Mouse (Mus musculus): Measurements from ENCODE around the gene Calml4. TPM values are rescaled to one million over a fixed set of nuclear protein-coding genes. Genes with fewer than 3 reads are reported as not detected.
"Not testable (repeated sequence)": the region's sequence is repeated elsewhere in the genome, so short reads cannot be mapped to it uniquely, and the experiment has no call there.

Calml4 gene
- polyA plus RNA-seq, 1 experiment from 2014 or later: 0.24 TPM

DNA sequence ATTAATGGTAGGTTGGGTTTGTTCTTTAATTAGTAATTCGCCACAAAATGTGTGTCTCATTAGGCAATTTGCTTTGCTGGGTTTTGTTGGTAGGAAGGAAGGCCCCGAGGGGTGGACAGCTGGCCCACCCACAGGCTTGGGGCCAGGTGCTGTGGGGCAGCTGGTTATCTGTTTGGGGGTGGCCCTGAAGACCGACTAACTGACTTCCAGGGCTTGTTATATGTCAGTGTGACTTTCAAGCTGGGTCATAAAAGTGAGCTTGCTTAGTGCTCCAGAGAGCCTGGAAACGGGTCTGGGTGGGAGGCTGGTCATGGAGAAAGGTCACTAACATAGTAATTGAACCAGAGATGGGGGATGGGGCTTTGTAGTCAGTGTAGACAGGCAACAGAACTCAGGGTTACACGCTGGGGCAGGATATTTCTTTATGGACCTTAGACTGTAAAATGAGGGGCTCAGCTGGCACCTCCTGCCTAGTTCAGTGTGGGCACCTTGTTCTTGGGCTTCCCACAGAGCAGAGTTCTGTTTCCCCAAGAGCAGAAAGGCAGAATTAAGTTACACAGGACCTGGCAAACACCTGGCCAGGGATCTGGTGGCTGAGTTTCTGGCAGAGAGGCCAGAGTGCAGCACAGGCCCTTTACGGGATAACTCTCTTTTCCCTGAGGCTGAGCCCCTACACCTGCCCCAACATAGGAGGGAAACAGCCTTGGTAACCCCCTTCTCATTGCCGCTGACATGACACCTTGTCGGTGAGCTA is 563 bp downstream of the Calml4 start:
- Histone ChIP-seq H3K36me3 (ENCODE audit: control insufficient read depth, insufficient read depth, low read length) (no peaks in the 10 kb centered on the region), H3K4me2 (no peak overlapping the region), H3K4me3 (ENCODE audit: low read depth, low read length) (no peak overlapping the region), H3K27ac (ENCODE audit: low read depth, low read length) (no peak overlapping the region), H3K27me3 (ENCODE audit: control insufficient read depth, insufficient read depth, low read length) (no peaks in the 10 kb centered on the region), H3K9ac (ENCODE audit: low read depth, low read length) (no peak overlapping the region), H3K4me1 (ENCODE audit: control insufficient read depth, insufficient read depth, low read length) (peaks cover 8% of the 10 kb centered on the region), H3K9me3 (replicated peaks; ENCODE audit: control insufficient read depth, low read length) (no peaks in the 10 kb centered on the region)
- ATAC-seq (replicated peaks; ENCODE audit: insufficient number of reproducible peaks, low FRiP score, low TSS enrichment): no peak
- 58% methylated on average over 8 of the region's 8 CpGs for WGBS (ENCODE audit: insufficient replicate concordance)

DNA sequence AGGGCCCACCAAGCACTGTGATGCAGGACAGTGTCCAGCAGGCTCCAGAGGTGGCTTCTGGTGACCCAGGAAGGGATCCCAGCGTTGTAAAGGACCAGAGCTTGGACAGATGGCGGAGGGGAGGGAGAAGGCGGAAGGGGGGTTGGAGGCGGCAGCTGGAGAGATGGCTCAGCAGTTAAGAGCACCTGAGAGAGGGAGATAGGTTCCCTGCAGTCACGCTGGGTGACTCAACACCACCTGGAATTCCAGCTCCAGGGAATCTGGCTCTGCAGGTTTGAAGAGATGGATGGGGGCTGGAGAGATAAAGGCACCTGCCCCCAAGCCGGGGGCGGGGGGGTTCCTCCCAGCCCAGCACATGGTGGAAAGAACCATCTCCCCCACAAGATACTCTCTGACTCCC is 2.2 kb downstream of the Calml4 start:
- not testable (repeated sequence) for H3K27me3 ChIP-seq (ENCODE audit: control insufficient read depth, insufficient read depth, low read length); H3K9me3 ChIP-seq (replicated peaks; ENCODE audit: control insufficient read depth, low read length); H3K4me3 ChIP-seq (ENCODE audit: low read depth, low read length); H3K36me3 ChIP-seq (ENCODE audit: control insufficient read depth, insufficient read depth, low read length); H3K9ac ChIP-seq (ENCODE audit: low read depth, low read length); H3K4me1 ChIP-seq (ENCODE audit: control insufficient read depth, insufficient read depth, low read length); H3K4me2 ChIP-seq; ATAC-seq (replicated peaks; ENCODE audit: insufficient number of reproducible peaks, low FRiP score, low TSS enrichment); H3K27ac ChIP-seq (ENCODE audit: low read depth, low read length)
- 41% methylated on average over 6 of the region's 7 CpGs for WGBS (ENCODE audit: insufficient replicate concordance)

DNA sequence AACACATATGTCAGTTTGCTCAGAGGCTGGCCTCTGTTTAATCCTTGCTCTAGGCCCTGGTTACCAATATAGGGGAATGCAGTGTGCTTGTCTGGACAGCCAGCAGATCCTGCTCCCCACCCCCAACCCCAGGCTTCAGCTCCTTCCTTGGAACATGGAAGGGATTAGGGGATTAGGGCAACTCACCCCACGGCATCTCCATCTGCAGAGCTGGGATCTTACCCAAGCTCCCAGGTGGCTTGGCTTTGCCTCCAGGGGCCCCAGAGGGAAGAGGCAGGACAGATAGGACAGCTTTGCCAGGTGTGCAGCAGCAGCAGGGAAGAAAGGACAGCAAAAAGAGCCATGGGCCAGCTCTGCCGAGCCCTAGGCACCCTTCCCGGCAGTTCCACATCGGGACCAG is 3.0 kb downstream of the Calml4 start:
- H3K4me1 ChIP-seq (ENCODE audit: control insufficient read depth, insufficient read depth, low read length): peaks cover 5% of the 10 kb centered on the region
- no peak for ATAC-seq (replicated peaks; ENCODE audit: insufficient number of reproducible peaks, low FRiP score, low TSS enrichment)
- no peak overlapping the region for H3K9ac ChIP-seq (ENCODE audit: low read depth, low read length)
- H3K9me3 ChIP-seq (replicated peaks; ENCODE audit: control insufficient read depth, low read length): no peaks in the 10 kb centered on the region
- 49% methylated on average over 4 of the region's 4 CpGs for WGBS (ENCODE audit: insufficient replicate concordance)
- H3K27me3 ChIP-seq (ENCODE audit: control insufficient read depth, insufficient read depth, low read length): no peaks in the 10 kb centered on the region
- no peak overlapping the region for H3K4me3 ChIP-seq (ENCODE audit: low read depth, low read length)
- H3K36me3 ChIP-seq (ENCODE audit: control insufficient read depth, insufficient read depth, low read length): no peaks in the 10 kb centered on the region
- no peak overlapping the region for H3K4me2 ChIP-seq
- H3K27ac ChIP-seq (ENCODE audit: low read depth, low read length): no peak overlapping the region

DNA sequence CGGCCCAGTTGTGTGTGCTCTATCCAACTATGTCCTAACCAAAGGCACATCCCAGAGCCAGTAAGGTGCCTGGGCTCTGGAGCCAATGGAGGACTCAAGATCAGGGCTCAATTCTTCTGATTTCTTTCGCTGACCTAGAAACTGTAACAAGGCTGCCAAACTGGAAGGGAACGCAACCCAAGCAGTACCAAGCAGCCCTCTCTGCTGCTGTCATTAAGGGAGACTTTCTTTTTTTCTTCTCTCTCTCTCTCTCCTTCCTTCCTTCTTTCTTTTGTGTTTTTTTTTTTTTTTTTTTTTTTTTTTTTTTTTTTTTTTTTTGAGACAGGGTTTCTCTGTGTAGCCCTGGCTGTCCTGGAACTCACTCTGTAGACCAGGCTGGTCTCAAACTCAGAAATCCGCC is 11.4 kb downstream of the Calml4 start:
- WGBS (ENCODE audit: insufficient replicate concordance): 76% methylated on average over 4 of the region's 4 CpGs
- H3K27ac ChIP-seq (ENCODE audit: low read depth, low read length): not testable (repeated sequence)

DNA sequence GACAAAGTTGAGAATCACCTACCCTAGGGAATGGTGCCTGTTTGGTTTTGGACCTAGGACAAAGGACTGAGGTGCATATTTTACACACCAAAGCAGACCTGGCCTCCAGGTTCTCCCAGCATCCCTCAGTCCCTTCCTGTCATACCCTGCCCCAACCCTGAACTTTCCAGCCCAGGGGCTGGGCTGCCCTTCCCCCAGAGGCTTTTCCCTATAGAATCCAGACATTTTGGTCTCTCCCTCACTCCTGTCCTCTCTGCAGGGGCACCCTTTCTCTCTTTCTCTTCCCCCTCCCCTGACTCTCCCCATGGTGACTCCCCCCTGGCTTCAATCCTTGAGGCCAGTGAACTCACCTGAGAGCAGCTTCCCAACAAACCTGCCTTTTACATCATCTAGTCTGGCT is 12.8 kb downstream of the Calml4 start:
- Histone ChIP-seq H3K9me3 (replicated peaks; ENCODE audit: control insufficient read depth, low read length) (no peaks in the 10 kb centered on the region), H3K4me2 (no peak overlapping the region), H3K4me1 (ENCODE audit: control insufficient read depth, insufficient read depth, low read length) (no peaks in the 10 kb centered on the region), H3K4me3 (ENCODE audit: low read depth, low read length) (no peak overlapping the region), H3K27me3 (ENCODE audit: control insufficient read depth, insufficient read depth, low read length) (no peaks in the 10 kb centered on the region), H3K9ac (ENCODE audit: low read depth, low read length) (no peak overlapping the region), H3K36me3 (ENCODE audit: control insufficient read depth, insufficient read depth, low read length) (no peaks in the 10 kb centered on the region), H3K27ac (ENCODE audit: low read depth, low read length) (no peak overlapping the region)
- no peak for ATAC-seq (replicated peaks; ENCODE audit: insufficient number of reproducible peaks, low FRiP score, low TSS enrichment)

More for the DNA sequence above, 11.4 kb downstream of the Calml4 start:
- not testable (repeated sequence) for H3K36me3 ChIP-seq (ENCODE audit: control insufficient read depth, insufficient read depth, low read length); ATAC-seq (replicated peaks; ENCODE audit: insufficient number of reproducible peaks, low FRiP score, low TSS enrichment); H3K4me1 ChIP-seq (ENCODE audit: control insufficient read depth, insufficient read depth, low read length); H3K9ac ChIP-seq (ENCODE audit: low read depth, low read length); H3K27me3 ChIP-seq (ENCODE audit: control insufficient read depth, insufficient read depth, low read length); H3K9me3 ChIP-seq (replicated peaks; ENCODE audit: control insufficient read depth, low read length); H3K4me2 ChIP-seq; H3K4me3 ChIP-seq (ENCODE audit: low read depth, low read length)

DNA sequence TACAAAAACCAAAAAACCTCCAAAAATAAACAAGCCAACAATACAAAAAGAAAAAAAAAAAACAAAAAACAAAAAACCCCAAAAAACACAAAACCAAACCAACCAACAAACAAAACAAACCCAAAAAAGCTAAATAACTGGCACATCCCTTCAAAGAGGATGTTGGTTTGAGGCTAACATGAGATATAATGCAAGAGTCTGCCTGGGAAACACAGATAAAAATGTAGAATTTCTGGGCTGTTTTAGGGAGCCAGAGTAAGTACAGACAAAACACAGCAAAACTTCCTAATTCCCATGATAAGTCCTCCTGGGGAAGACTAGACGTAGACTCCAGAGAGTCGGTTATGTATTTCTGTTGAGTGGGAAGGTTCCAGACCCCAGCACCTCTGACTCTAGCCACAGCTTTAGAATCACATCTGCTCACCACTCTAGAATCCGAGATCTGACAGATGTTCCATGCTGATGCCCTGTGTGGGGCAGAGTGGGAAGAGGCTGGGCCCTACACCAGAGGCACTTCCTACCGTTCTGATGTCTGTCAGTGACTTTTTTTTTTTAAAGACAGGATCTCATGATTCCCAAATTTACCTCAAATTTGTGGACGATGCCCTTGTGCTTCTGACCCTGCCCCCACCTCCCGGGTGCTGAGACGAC is 19.2 kb downstream of the Calml4 start:
- 79% methylated on average over 7 of the region's 7 CpGs for WGBS (ENCODE audit: insufficient replicate concordance)
- Histone ChIP-seq H3K9me3 (replicated peaks; ENCODE audit: control insufficient read depth, low read length) (no peaks in the 10 kb centered on the region), H3K4me2 (no peak overlapping the region), H3K36me3 (ENCODE audit: control insufficient read depth, insufficient read depth, low read length) (0 out of 2 replicates have a peak, but pooled peaks cover under 1% of the 10 kb centered on the region), H3K9ac (ENCODE audit: low read depth, low read length) (no peak overlapping the region), H3K4me1 (ENCODE audit: control insufficient read depth, insufficient read depth, low read length) (peaks cover 7% of the 10 kb centered on the region; the same call in 1 of the 2 replicates), H3K27me3 (ENCODE audit: control insufficient read depth, insufficient read depth, low read length) (no peaks in the 10 kb centered on the region), H3K4me3 (ENCODE audit: low read depth, low read length) (no peak overlapping the region), H3K27ac (ENCODE audit: low read depth, low read length) (no peak overlapping the region)
- no peak for ATAC-seq (replicated peaks; ENCODE audit: insufficient number of reproducible peaks, low FRiP score, low TSS enrichment)

DNA sequence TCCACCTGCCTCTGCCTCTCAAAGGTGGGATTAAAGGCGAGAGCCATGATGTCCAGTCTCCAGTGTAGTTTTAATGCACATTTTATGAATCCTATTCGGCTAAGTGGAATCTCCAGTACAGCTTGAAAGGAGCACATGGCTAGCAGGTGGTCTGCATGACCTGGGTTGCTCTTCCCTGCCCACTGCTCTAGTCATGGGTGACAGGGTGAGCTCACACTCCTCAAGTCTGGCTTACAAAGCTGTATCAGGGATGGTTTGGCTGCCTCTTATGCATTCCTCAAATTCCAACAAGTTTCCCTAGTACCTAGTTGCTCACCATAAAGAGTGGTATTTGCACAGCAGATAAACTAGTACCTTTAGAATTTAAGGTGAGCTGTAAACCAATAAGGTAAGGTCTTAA is 19.9 kb downstream of the Calml4 start:
- ATAC-seq (replicated peaks; ENCODE audit: insufficient number of reproducible peaks, low FRiP score, low TSS enrichment): no peak
- H3K27ac ChIP-seq (ENCODE audit: low read depth, low read length): no peak overlapping the region
- H3K9ac ChIP-seq (ENCODE audit: low read depth, low read length): no peak overlapping the region
- no peak overlapping the region for H3K4me2 ChIP-seq
- no peaks in the 10 kb centered on the region for H3K27me3 ChIP-seq (ENCODE audit: control insufficient read depth, insufficient read depth, low read length)
- WGBS (ENCODE audit: insufficient replicate concordance): 74% methylated on average over 2 of the region's 2 CpGs
- no peaks in the 10 kb centered on the region for H3K9me3 ChIP-seq (replicated peaks; ENCODE audit: control insufficient read depth, low read length)
- H3K4me3 ChIP-seq (ENCODE audit: low read depth, low read length): no peak overlapping the region
- H3K4me1 ChIP-seq (ENCODE audit: control insufficient read depth, insufficient read depth, low read length): peaks cover 7% of the 10 kb centered on the region; the same call in 1 of the 2 replicates
- 0 out of 2 replicates have a peak, but pooled peaks cover 6% of the 10 kb centered on the region for H3K36me3 ChIP-seq (ENCODE audit: control insufficient read depth, insufficient read depth, low read length)

DNA sequence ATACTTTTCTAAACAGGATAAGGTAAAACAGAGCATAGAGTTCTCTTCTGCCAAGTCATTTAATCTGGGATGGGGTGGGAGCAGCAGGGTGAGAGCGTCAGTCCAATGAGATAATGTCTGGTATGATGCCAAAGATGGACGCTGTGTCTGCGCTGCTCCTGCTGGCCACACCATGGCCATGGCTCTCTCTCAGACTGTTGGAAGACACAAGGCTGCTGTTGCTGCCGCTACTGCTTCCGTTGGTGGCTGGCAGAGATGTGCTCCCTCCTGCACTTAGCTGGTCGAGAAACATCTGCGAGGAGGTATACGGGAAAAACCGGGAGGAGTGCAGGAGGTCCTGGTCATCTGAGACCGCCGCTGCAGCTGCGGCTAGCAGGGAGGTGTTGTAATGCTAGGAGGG is 24.0 kb downstream of the Calml4 start:
- no peaks in the 10 kb centered on the region for H3K27me3 ChIP-seq (ENCODE audit: control insufficient read depth, insufficient read depth, low read length)
- H3K36me3 ChIP-seq (ENCODE audit: control insufficient read depth, insufficient read depth, low read length): peaks cover 16% of the 10 kb centered on the region
- H3K9me3 ChIP-seq (replicated peaks; ENCODE audit: control insufficient read depth, low read length): no peaks in the 10 kb centered on the region
- no peak overlapping the region for H3K9ac ChIP-seq (ENCODE audit: low read depth, low read length)
- H3K27ac ChIP-seq (ENCODE audit: low read depth, low read length): 0 out of 2 replicates have a peak overlapping the region, but pooled peaks have one; percentile 35
- H3K4me1 ChIP-seq (ENCODE audit: control insufficient read depth, insufficient read depth, low read length): peaks cover 7% of the 10 kb centered on the region; the same call in 1 of the 2 replicates
- 67% methylated on average over 12 of the region's 12 CpGs for WGBS (ENCODE audit: insufficient replicate concordance)
- ATAC-seq (replicated peaks; ENCODE audit: insufficient number of reproducible peaks, low FRiP score, low TSS enrichment): no peak
- H3K4me2 ChIP-seq: no peak overlapping the region
- H3K4me3 ChIP-seq (ENCODE audit: low read depth, low read length): no peak overlapping the region

DNA sequence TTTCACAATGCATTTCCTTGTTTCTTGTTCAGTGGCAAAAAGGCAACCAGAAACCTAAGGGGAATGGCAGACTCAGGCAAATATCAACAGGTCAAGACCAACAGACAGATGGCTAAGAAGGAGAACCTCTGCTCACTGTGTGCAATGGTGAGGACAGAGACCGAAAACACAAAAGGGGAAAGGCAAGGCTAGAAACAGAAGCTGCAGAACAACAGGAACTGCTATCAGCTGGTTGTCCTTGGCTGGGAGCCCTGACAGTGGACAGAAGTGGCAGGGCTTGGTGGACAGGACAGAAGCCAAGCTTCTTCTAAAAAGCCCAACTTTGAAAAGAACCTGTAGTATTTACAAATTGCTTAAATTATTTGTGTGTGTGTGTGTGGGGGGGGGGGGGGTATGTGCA is 36.6 kb downstream of the Calml4 start:
- Histone ChIP-seq H3K4me1 (ENCODE audit: control insufficient read depth, insufficient read depth, low read length) (no peaks in the 10 kb centered on the region), H3K27me3 (ENCODE audit: control insufficient read depth, insufficient read depth, low read length) (no peaks in the 10 kb centered on the region), H3K4me3 (ENCODE audit: low read depth, low read length) (no peak overlapping the region), H3K36me3 (ENCODE audit: control insufficient read depth, insufficient read depth, low read length) (peaks cover 11% of the 10 kb centered on the region), H3K9me3 (replicated peaks; ENCODE audit: control insufficient read depth, low read length) (no peaks in the 10 kb centered on the region), H3K4me2 (no peak overlapping the region), H3K27ac (ENCODE audit: low read depth, low read length) (no peak overlapping the region), H3K9ac (ENCODE audit: low read depth, low read length) (no peak overlapping the region)
- WGBS (ENCODE audit: insufficient replicate concordance): 63% methylated on average over 1 of the region's 1 CpGs
- ATAC-seq (replicated peaks; ENCODE audit: insufficient number of reproducible peaks, low FRiP score, low TSS enrichment): no peak
